Mouse (Mus musculus): ENCODE measurements around the gene Ccl22.
A peak's percentile ranks its signal among the peaks of the same experiment; 100 is the strongest.

Gene Ccl22

GRCm38 (mm10) chr8:94778895-94779533, 33.6 kb downstream of the Ccl22 start:
- no peak for DNase-seq (ENCODE audit: low spot score)

GRCm38 (mm10) chr8:94779534-94780294, 34.3 kb downstream of the Ccl22 start:
- DNase-seq (ENCODE audit: low spot score), result no peak

- no peak for DNase-seq (ENCODE audit: low spot score)
These were observed 35.2 kb downstream of the Ccl22 start for GRCm38 (mm10) chr8:94780491-94781154.

GRCm38 (mm10) chr8:94781155-94781837, 35.9 kb downstream of the Ccl22 start:
- DNase-seq (ENCODE audit: low spot score), result no peak

GRCm38 (mm10) chr8:94781838-94782235, 36.4 kb downstream of the Ccl22 start:
- DNase-seq (ENCODE audit: low spot score), result no peak

GRCm38 (mm10) chr8:94783890-94784289, 38.5 kb downstream of the Ccl22 start:
- no peak for DNase-seq (ENCODE audit: low spot score)

GRCm38 (mm10) chr8:94785247-94785985, 40.0 kb downstream of the Ccl22 start:
- no peak for DNase-seq (ENCODE audit: low spot score)

GRCm38 (mm10) chr8:94785995-94786595, 40.7 kb downstream of the Ccl22 start:
- no peak for DNase-seq (ENCODE audit: low spot score)

- peak; percentile 42 for DNase-seq (ENCODE audit: low spot score)
These were observed 42.4 kb downstream of the Ccl22 start for GRCm38 (mm10) chr8:94787524-94788501.

GRCm38 (mm10) chr8:94789256-94789955, 44.0 kb downstream of the Ccl22 start:
- no peak for DNase-seq (ENCODE audit: low spot score)

GRCm38 (mm10) chr8:94794368-94794767, 49.0 kb downstream of the Ccl22 start:
- no peak for DNase-seq (ENCODE audit: low spot score)

- no peak for DNase-seq (ENCODE audit: low spot score)
These were observed 49.4 kb downstream of the Ccl22 start for GRCm38 (mm10) chr8:94794782-94795181.

GRCm38 (mm10) chr8:94800278-94800968, 55.0 kb downstream of the Ccl22 start:
- DNase-seq (ENCODE audit: low spot score), result no peak
